In genomic region chr7:36736303-36737050, GRCm38 (mm10) we compare ENCODE assay signal across 15 mouse cellular contexts. TPM values are rescaled to one million over a fixed set of nuclear protein-coding genes. Genes with fewer than 3 reads are reported as not detected.
DNase-seq lines count a peak whose midpoint lies in the region; ATAC-seq and TF ChIP-seq lines count a peak whose summit lies in the region.
"Had no signal": no experiment of that assay in that cellular context is flagged by ENCODE, and none has a peak within 500 bp of the region (broad histone marks: within the 10 kb centered on the region; RNA-seq: fewer than 3 reads in every experiment).

No protein-coding gene starts in this region.

- no peak overlapping the region for H3K4me3 ChIP-seq in layer of hippocampus, adult 2 months
- no peak overlapping the region for H3K4me3 ChIP-seq in stomach, postnatal 0 days (ENCODE audit: low read depth, low read length)
- H3K4me3 ChIP-seq: embryonic facial prominence, embryonic 13.5 days; intestine, embryonic 15.5 days; liver, embryonic 13.5 days; midbrain, embryonic 12.5 days; stomach, embryonic 15.5 days had no signal

- TF ChIP-seq CTCF in layer of hippocampus, adult 2 months (conservative IDR thresholded peaks at IDR 0.05): peak; percentile 52
- TF ChIP-seq CTCF in stomach, postnatal 0 days (IDR thresholded peaks at IDR 0.05; ENCODE audit: low read depth): peak; percentile 26; the same call in 1 of the 2 replicates

- no peaks in the 10 kb centered on the region for H3K4me1 ChIP-seq in stomach, postnatal 0 days (replicated peaks; ENCODE audit: control insufficient read depth, insufficient read depth)
- H3K4me1 ChIP-seq: embryonic facial prominence, embryonic 13.5 days; intestine, embryonic 15.5 days; liver, embryonic 13.5 days had no signal

- H3K27me3 ChIP-seq in stomach, postnatal 0 days (ENCODE audit: control insufficient read depth, insufficient read depth, low read length): no peaks in the 10 kb centered on the region
- H3K27me3 ChIP-seq: embryonic facial prominence, embryonic 13.5 days; intestine, embryonic 15.5 days; liver, embryonic 13.5 days; midbrain, embryonic 12.5 days; stomach, embryonic 15.5 days had no signal

- no peak overlapping the region for H3K9ac ChIP-seq in stomach, postnatal 0 days (ENCODE audit: low read length)
- H3K9ac ChIP-seq: embryonic facial prominence, embryonic 13.5 days; intestine, embryonic 15.5 days; liver, embryonic 13.5 days; midbrain, embryonic 12.5 days; stomach, embryonic 15.5 days had no signal

- H3K36me3 ChIP-seq in stomach, postnatal 0 days (ENCODE audit: control insufficient read depth, insufficient read depth, low read length): no peaks in the 10 kb centered on the region
- H3K36me3 ChIP-seq: embryonic facial prominence, embryonic 13.5 days; intestine, embryonic 15.5 days; liver, embryonic 13.5 days; midbrain, embryonic 12.5 days; stomach, embryonic 15.5 days had no signal

- no peak for TF ChIP-seq EP300 in stomach, postnatal 0 days (optimal IDR thresholded peaks at IDR 0.05)

- ATAC-seq in frontal cortex, adult (ENCODE audit: low TSS enrichment): 0 out of 2 replicates have a peak, but pooled peaks have one; percentile 22
- ATAC-seq in stomach, postnatal 0 days (ENCODE audit: low FRiP score, low TSS enrichment): no peak
- ATAC-seq: intestine, embryonic 15.5 days had no signal

- H3K9me3 ChIP-seq in stomach, postnatal 0 days (ENCODE audit: control insufficient read depth, low read length): no peaks in the 10 kb centered on the region
- H3K9me3 ChIP-seq: embryonic facial prominence, embryonic 13.5 days; intestine, embryonic 15.5 days; liver, embryonic 13.5 days; midbrain, embryonic 12.5 days; stomach, embryonic 15.5 days had no signal

- 75% methylated on average over 14 of the region's 14 CpGs for WGBS in stomach, postnatal 0 days

- no peak overlapping the region for H3K4me2 ChIP-seq in stomach, postnatal 0 days (replicated peaks; ENCODE audit: low read depth)
- H3K4me2 ChIP-seq: embryonic facial prominence, embryonic 13.5 days; intestine, embryonic 15.5 days; liver, embryonic 13.5 days; midbrain, embryonic 12.5 days; stomach, embryonic 15.5 days had no signal

- no peak overlapping the region for H3K27ac ChIP-seq in layer of hippocampus, adult 2 months
- no peak overlapping the region for H3K27ac ChIP-seq in stomach, postnatal 0 days (replicated peaks)
- H3K27ac ChIP-seq: embryonic facial prominence, embryonic 13.5 days; intestine, embryonic 15.5 days; liver, embryonic 13.5 days; midbrain, embryonic 12.5 days; stomach, embryonic 15.5 days had no signal

- DNase-seq in frontal cortex, postnatal 25 days (ENCODE audit: low spot score in 2 of 2): no peak
- no peak for DNase-seq in layer of hippocampus, adult 2 months (ENCODE audit: low spot score in 2 of 2)
- DNase-seq in layer of hippocampus, adult 18-20 months (ENCODE audit: low spot score in 2 of 2): no peak
- peak; percentile 30 for DNase-seq in retina, postnatal 1 day
- DNase-seq in retina, embryonic 14.5 days (ENCODE audit: low spot score): no peak
- DNase-seq in stomach, postnatal 0 days (ENCODE audit: low spot score): no peak
- no peak for DNase-seq in spleen, postnatal 10 days (ENCODE audit: low spot score in 2 of 2)
- DNase-seq: kidney, postnatal 25 days; liver, embryonic 13.5 days; lung, postnatal 4 days had no signal

RNA-seq across cellular contexts. Expression of gene Tshz3, which starts 38.6 kb away (rescaled TPM):
- total RNA-seq in layer of hippocampus, adult 2 months (2021): 10 to 100 TPM; 13.2 to 13.4 TPM
- 10 to 100 TPM; 13.0 to 16.5 TPM for total RNA-seq in layer of hippocampus, adult 18-20 months (2021)
- 4.3 and 4.4 TPM in 2 replicates for polyA plus RNA-seq in stomach, postnatal 0 days (2015; fragmentation: Nextera tagmentation; extraction: Ambion mirVana)
